Mouse (Mus musculus): ENCODE data around the gene Lbx2.

Gene Lbx2

GRCm38 (mm10) chr6:83108762-83109668 lies 22.8 kb downstream of the Lbx2 start, which contains the start of gene Mrpl53:
Gene Mrpl53, plus strand, starts transcription at chr6:83109040.
- DNase-seq (ENCODE audit: inconsistent age in 2 of 2, low spot score in 1 of 2): peak; percentile 89 to 97

- DNase-seq (ENCODE audit: inconsistent age in 2 of 2, low spot score in 1 of 2): peak in 1 of 2 experiments; percentile 24
Measured at GRCm38 (mm10) chr6:83111510-83112136, 25.5 kb downstream of the Lbx2 start.

GRCm38 (mm10) chr6:83115011-83115671 lies 29.0 kb downstream of the Lbx2 start, which contains the start of gene Mogs:
Gene Mogs, plus strand, starts transcription at chr6:83115496.
- DNase-seq (ENCODE audit: inconsistent age in 2 of 2, low spot score in 1 of 2): peak; percentile 96 to 98

GRCm38 (mm10) chr6:83115682-83116372 lies 29.7 kb downstream of the Lbx2 start:
- DNase-seq (ENCODE audit: inconsistent age in 2 of 2, low spot score in 1 of 2): no peak

- peak in 1 of 2 experiments; percentile 62 for DNase-seq (ENCODE audit: inconsistent age in 2 of 2, low spot score in 1 of 2)
Measured at GRCm38 (mm10) chr6:83116373-83117164, 30.4 kb downstream of the Lbx2 start.

GRCm38 (mm10) chr6:83117165-83117438 lies 30.9 kb downstream of the Lbx2 start:
- peak in 1 of 2 experiments; percentile 55 for DNase-seq (ENCODE audit: inconsistent age in 2 of 2, low spot score in 1 of 2)

GRCm38 (mm10) chr6:83117616-83118015 lies 31.4 kb downstream of the Lbx2 start:
- peak in 1 of 2 experiments; percentile 79 for DNase-seq (ENCODE audit: inconsistent age in 2 of 2, low spot score in 1 of 2)

- peak; percentile 21 to 51 for DNase-seq (ENCODE audit: inconsistent age in 2 of 2, low spot score in 1 of 2)
Measured at GRCm38 (mm10) chr6:83118369-83118768, 32.2 kb downstream of the Lbx2 start.

GRCm38 (mm10) chr6:83118825-83119733 lies 32.9 kb downstream of the Lbx2 start:
- peak; percentile 22 to 62 for DNase-seq (ENCODE audit: inconsistent age in 2 of 2, low spot score in 1 of 2)

- peak; percentile 50 to 77 for DNase-seq (ENCODE audit: inconsistent age in 2 of 2, low spot score in 1 of 2)
Measured at GRCm38 (mm10) chr6:83119734-83120051, 33.5 kb downstream of the Lbx2 start.

- peak; percentile 97 to 98 for DNase-seq (ENCODE audit: inconsistent age in 2 of 2, low spot score in 1 of 2)
Measured at GRCm38 (mm10) chr6:83120930-83121862, 35.0 kb downstream of the Lbx2 start, which contains the start of gene Wbp1. Gene Wbp1, minus strand, starts transcription at chr6:83121559.

- DNase-seq (ENCODE audit: inconsistent age in 2 of 2, low spot score in 1 of 2): no peak
Measured at GRCm38 (mm10) chr6:83121863-83122710, 35.9 kb downstream of the Lbx2 start.

- peak; percentile 7 to 30 for DNase-seq (ENCODE audit: inconsistent age in 2 of 2, low spot score in 1 of 2)
Measured at GRCm38 (mm10) chr6:83122961-83123360, 36.8 kb downstream of the Lbx2 start.

- DNase-seq (ENCODE audit: inconsistent age in 2 of 2, low spot score in 1 of 2): peak; percentile 94 to 98
Measured at GRCm38 (mm10) chr6:83124851-83125312, 38.7 kb downstream of the Lbx2 start.

- DNase-seq (ENCODE audit: inconsistent age in 2 of 2, low spot score in 1 of 2): no peak
Measured at GRCm38 (mm10) chr6:83125331-83125730, 39.2 kb downstream of the Lbx2 start, which contains the start of gene Ino80b. Gene Ino80b, minus strand, starts transcription at chr6:83125431.

GRCm38 (mm10) chr6:83127419-83127818 lies 41.3 kb downstream of the Lbx2 start:
- DNase-seq (ENCODE audit: inconsistent age in 2 of 2, low spot score in 1 of 2): peak in 1 of 2 experiments; percentile 4

- peak in 1 of 2 experiments; percentile 5 for DNase-seq (ENCODE audit: inconsistent age in 2 of 2, low spot score in 1 of 2)
Measured at GRCm38 (mm10) chr6:83131469-83132034, 45.4 kb downstream of the Lbx2 start.
